Mouse (Mus musculus): ENCODE measurements around the gene Ralgapb. TPM values are rescaled to one million over a fixed set of nuclear protein-coding genes. Genes with fewer than 3 reads are reported as not detected.

The Ralgapb gene
- polyA plus RNA-seq, 1 experiment = 10.8 TPM

- H3ac ChIP-seq (ENCODE audit: control insufficient read depth, insufficient read length) = no peak overlapping the region
- no peak overlapping the region for H3K4me2 ChIP-seq (ENCODE audit: low read depth)
- TF ChIP-seq MYOG (IDR thresholded peaks at IDR 0.05; ENCODE audit: control insufficient read depth in 1 of 3, insufficient read depth in 1 of 3, insufficient read length in 2 of 3, low read depth in 2 of 3) (no peak), TCF3 (IDR thresholded peaks at IDR 0.05; ENCODE audit: insufficient read length, low read depth) (no peak), MYOD1 (IDR thresholded peaks at IDR 0.05; ENCODE audit: control insufficient read depth in 1 of 3, insufficient read length in 2 of 3, low read depth in 2 of 3) (no peak), E2F4 (IDR thresholded peaks at IDR 0.05; ENCODE audit: insufficient read depth) (no peak), CEBPB (IDR thresholded peaks at IDR 0.05; ENCODE audit: insufficient read depth, poor library complexity, severe bottlenecking) (no peak), TCF12 (IDR thresholded peaks at IDR 0.05; ENCODE audit: insufficient read depth, poor library complexity, severe bottlenecking) (no peak), USF1 (IDR thresholded peaks at IDR 0.05; ENCODE audit: low read depth) (no peak), SRF (IDR thresholded peaks at IDR 0.05; ENCODE audit: control insufficient read depth, insufficient read length, low read depth) (no peak), POLR2AphosphoS2 (IDR thresholded peaks at IDR 0.05; ENCODE audit: insufficient read length, low read depth) (no peak), POLR2A (IDR thresholded peaks at IDR 0.05; ENCODE audit: insufficient read length, low read depth) (no peak), REST (IDR thresholded peaks at IDR 0.05; ENCODE audit: insufficient read depth, insufficient read length) (no peak), MAX (IDR thresholded peaks at IDR 0.05; ENCODE audit: low read depth) (no peak)
- no peak overlapping the region for H3K4me3 ChIP-seq
- H3K36me3 ChIP-seq (ENCODE audit: control insufficient read depth, insufficient read depth) = no peaks in the 10 kb centered on the region
- H3K79me2 ChIP-seq (ENCODE audit: control insufficient read depth, insufficient read depth) = no peaks in the 10 kb centered on the region
- H3K27me3 ChIP-seq (ENCODE audit: control insufficient read depth, insufficient read depth, insufficient read length) = peaks cover 40% of the 10 kb centered on the region
Measured at GRCm38 (mm10) chr2:158539433-158540305, 130.0 kb downstream of the Ralgapb start.

- Histone ChIP-seq H3K4me2 (ENCODE audit: low read depth) (no peak overlapping the region), H3K27me3 (ENCODE audit: control insufficient read depth, insufficient read depth, insufficient read length) (peaks cover 40% of the 10 kb centered on the region), H3K4me3 (no peak overlapping the region), H3K79me2 (ENCODE audit: control insufficient read depth, insufficient read depth) (no peaks in the 10 kb centered on the region), H3ac (ENCODE audit: control insufficient read depth, insufficient read length) (no peak overlapping the region), H3K36me3 (ENCODE audit: control insufficient read depth, insufficient read depth) (no peaks in the 10 kb centered on the region)
- TF ChIP-seq POLR2AphosphoS2 (IDR thresholded peaks at IDR 0.05; ENCODE audit: insufficient read length, low read depth) (no peak), POLR2A (IDR thresholded peaks at IDR 0.05; ENCODE audit: insufficient read length, low read depth) (no peak), E2F4 (IDR thresholded peaks at IDR 0.05; ENCODE audit: insufficient read depth) (no peak), TCF12 (IDR thresholded peaks at IDR 0.05; ENCODE audit: insufficient read depth, poor library complexity, severe bottlenecking) (no peak), CEBPB (IDR thresholded peaks at IDR 0.05; ENCODE audit: insufficient read depth, poor library complexity, severe bottlenecking) (no peak), SRF (IDR thresholded peaks at IDR 0.05; ENCODE audit: control insufficient read depth, insufficient read length, low read depth) (no peak), USF1 (IDR thresholded peaks at IDR 0.05; ENCODE audit: low read depth) (no peak), MYOD1 (IDR thresholded peaks at IDR 0.05; ENCODE audit: control insufficient read depth in 1 of 3, insufficient read length in 2 of 3, low read depth in 2 of 3) (no peak), REST (IDR thresholded peaks at IDR 0.05; ENCODE audit: insufficient read depth, insufficient read length) (no peak), MAX (IDR thresholded peaks at IDR 0.05; ENCODE audit: low read depth) (no peak), MYOG (IDR thresholded peaks at IDR 0.05; ENCODE audit: control insufficient read depth in 1 of 3, insufficient read depth in 1 of 3, insufficient read length in 2 of 3, low read depth in 2 of 3) (no peak), TCF3 (IDR thresholded peaks at IDR 0.05; ENCODE audit: insufficient read length, low read depth) (no peak)
Measured at GRCm38 (mm10) chr2:158541286-158541685, 131.6 kb downstream of the Ralgapb start.

DNA sequence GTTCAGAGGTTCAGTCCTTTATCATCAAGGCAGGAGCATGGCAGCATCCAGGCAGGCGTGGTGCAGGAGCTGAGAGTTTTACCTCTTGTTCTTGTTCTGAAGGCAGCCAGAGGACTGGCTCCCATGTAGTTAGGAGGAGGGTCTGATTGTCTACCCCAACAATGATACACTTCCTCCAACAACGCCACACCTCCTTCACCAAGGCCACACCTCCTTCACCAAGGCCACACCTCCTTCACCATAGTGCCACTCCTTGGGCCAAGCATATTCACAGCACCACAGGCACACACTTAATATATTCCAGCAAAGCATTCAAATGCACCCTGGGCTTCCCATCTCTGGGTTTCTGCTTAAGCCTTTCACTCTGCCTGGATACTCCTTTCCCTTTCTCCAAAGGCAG, 135.6 kb downstream of the Ralgapb start:
- H3K79me2 ChIP-seq (ENCODE audit: control insufficient read depth, insufficient read depth) = no peaks in the 10 kb centered on the region
- TF ChIP-seq MYOG (IDR thresholded peaks at IDR 0.05; ENCODE audit: control insufficient read depth in 1 of 3, insufficient read depth in 1 of 3, insufficient read length in 2 of 3, low read depth in 2 of 3) (no peak), MYOD1 (IDR thresholded peaks at IDR 0.05; ENCODE audit: control insufficient read depth in 1 of 3, insufficient read length in 2 of 3, low read depth in 2 of 3) (no peak), E2F4 (IDR thresholded peaks at IDR 0.05; ENCODE audit: insufficient read depth) (no peak), TCF3 (IDR thresholded peaks at IDR 0.05; ENCODE audit: insufficient read length, low read depth) (no peak), TCF12 (IDR thresholded peaks at IDR 0.05; ENCODE audit: insufficient read depth, poor library complexity, severe bottlenecking) (no peak), SRF (IDR thresholded peaks at IDR 0.05; ENCODE audit: control insufficient read depth, insufficient read length, low read depth) (no peak), POLR2AphosphoS2 (IDR thresholded peaks at IDR 0.05; ENCODE audit: insufficient read length, low read depth) (no peak), CEBPB (IDR thresholded peaks at IDR 0.05; ENCODE audit: insufficient read depth, poor library complexity, severe bottlenecking) (no peak), POLR2A (IDR thresholded peaks at IDR 0.05; ENCODE audit: insufficient read length, low read depth) (no peak), USF1 (IDR thresholded peaks at IDR 0.05; ENCODE audit: low read depth) (no peak), REST (IDR thresholded peaks at IDR 0.05; ENCODE audit: insufficient read depth, insufficient read length) (no peak), MAX (IDR thresholded peaks at IDR 0.05; ENCODE audit: low read depth) (no peak)
- H3K27me3 ChIP-seq (ENCODE audit: control insufficient read depth, insufficient read depth, insufficient read length) = peaks cover 30% of the 10 kb centered on the region

GRCm38 (mm10) chr2:158546751-158547150, 137.1 kb downstream of the Ralgapb start:
- TF ChIP-seq USF1 (IDR thresholded peaks at IDR 0.05; ENCODE audit: low read depth) (no peak), POLR2AphosphoS2 (IDR thresholded peaks at IDR 0.05; ENCODE audit: insufficient read length, low read depth) (no peak), POLR2A (IDR thresholded peaks at IDR 0.05; ENCODE audit: insufficient read length, low read depth) (no peak), CEBPB (IDR thresholded peaks at IDR 0.05; ENCODE audit: insufficient read depth, poor library complexity, severe bottlenecking) (no peak), SRF (IDR thresholded peaks at IDR 0.05; ENCODE audit: control insufficient read depth, insufficient read length, low read depth) (no peak)
- H3K27me3 ChIP-seq (ENCODE audit: control insufficient read depth, insufficient read depth, insufficient read length) = peaks cover 21% of the 10 kb centered on the region
- H3K79me2 ChIP-seq (ENCODE audit: control insufficient read depth, insufficient read depth) = no peaks in the 10 kb centered on the region
- no peak overlapping the region for H3K4me3 ChIP-seq
- no peak overlapping the region for H3ac ChIP-seq (ENCODE audit: control insufficient read depth, insufficient read length)
- peak overlapping the region; percentile 18 for H3K4me2 ChIP-seq (ENCODE audit: low read depth)
- H3K36me3 ChIP-seq (ENCODE audit: control insufficient read depth, insufficient read depth) = no peaks in the 10 kb centered on the region

More for the DNA sequence above, 135.6 kb downstream of the Ralgapb start:
- H3K36me3 ChIP-seq (ENCODE audit: control insufficient read depth, insufficient read depth) = no peaks in the 10 kb centered on the region
- no peak overlapping the region for H3K4me2 ChIP-seq (ENCODE audit: low read depth)
- no peak overlapping the region for H3K4me3 ChIP-seq
- no peak overlapping the region for H3ac ChIP-seq (ENCODE audit: control insufficient read depth, insufficient read length)

Other genes starting within 250 kb of the Ralgapb start
- gene D630003M21Rik, start 180.6 kb upstream of the Ralgapb start, polyA plus RNA-seq (2012; fragmentation: generic; extraction: Trizol) = 0.25 TPM
- gene Bpi, start 151.8 kb upstream of the Ralgapb start, polyA plus RNA-seq (2012; fragmentation: generic; extraction: Trizol) = not detected
- 0.11 TPM for gene Lbp, start 103.4 kb upstream of the Ralgapb start, polyA plus RNA-seq (2012; fragmentation: generic; extraction: Trizol)
- not detected for gene Snhg11, start 34.2 kb upstream of the Ralgapb start, polyA plus RNA-seq (2012; fragmentation: generic; extraction: Trizol)
- not detected for gene Adig, start 92.8 kb downstream of the Ralgapb start, polyA plus RNA-seq (2012; fragmentation: generic; extraction: Trizol)
- not detected for gene Arhgap40, start 102.9 kb downstream of the Ralgapb start, polyA plus RNA-seq (2012; fragmentation: generic; extraction: Trizol)
- gene Slc32a1, start 200.9 kb downstream of the Ralgapb start, polyA plus RNA-seq (2012; fragmentation: generic; extraction: Trizol) = not detected
- gene Actr5, start 215.0 kb downstream of the Ralgapb start, polyA plus RNA-seq (2012; fragmentation: generic; extraction: Trizol) = 6.5 TPM

Data from myocyte (in vitro differentiated cells).